8 mouse cellular contexts compared by ENCODE assay signal in genomic region chr12:81631661-81632401, GRCm38 (mm10). TPM values are rescaled to one million over a fixed set of nuclear protein-coding genes. Genes with fewer than 3 reads are reported as not detected.
A peak's percentile ranks its signal among the peaks of the same experiment; 100 is the strongest.
DNase-seq lines count a peak whose midpoint lies in the region; ATAC-seq and TF ChIP-seq lines count a peak whose summit lies in the region.

No protein-coding gene starts in this region.

- peaks cover 25% of the 10 kb centered on the region for H3K4me1 ChIP-seq in forebrain, embryonic 15.5 days
- H3K4me1 ChIP-seq in lung, postnatal 0 days (ENCODE audit: insufficient read depth, low read depth, low read length): no peaks in the 10 kb centered on the region; the same call in 1 of the 2 replicates

- peak; percentile 15 to 29 for DNase-seq in layer of hippocampus, adult 18-20 months (ENCODE audit: low spot score in 2 of 2)
- no peak for DNase-seq in layer of hippocampus, adult 9-10 months (ENCODE audit: low spot score)
- DNase-seq in brain, adult 2 months (ENCODE audit: low read depth, low spot score): peak; percentile 59
- peak; percentile 33 for DNase-seq in kidney, postnatal 10 days
- no peak for DNase-seq in lung, postnatal 0 days (ENCODE audit: low spot score)
- DNase-seq in right cerebral cortex, postnatal 36 days (ENCODE audit: low spot score in 2 of 2): peak; percentile 27 to 28

- peak overlapping the region; percentile 80 for H3K4me2 ChIP-seq in forebrain, embryonic 15.5 days (replicated peaks)
- peak overlapping the region; percentile 84 for H3K4me2 ChIP-seq in lung, postnatal 0 days (replicated peaks; ENCODE audit: low read depth, low read length)

- H3K27ac ChIP-seq in forebrain, embryonic 15.5 days (replicated peaks): peak overlapping the region; percentile 96
- peak overlapping the region; percentile 63 for H3K27ac ChIP-seq in lung, postnatal 0 days (ENCODE audit: low read length)

- TF ChIP-seq CTCF in lung, postnatal 0 days (IDR thresholded peaks at IDR 0.05): no peak

- peak overlapping the region; percentile 72 for H3K4me3 ChIP-seq in forebrain, embryonic 15.5 days
- peak overlapping the region; percentile 55 for H3K4me3 ChIP-seq in lung, postnatal 0 days (ENCODE audit: low read depth, low read length)

- TF ChIP-seq EP300 in lung, postnatal 0 days (IDR thresholded peaks at IDR 0.05): no peak

- no peaks in the 10 kb centered on the region for H3K9me3 ChIP-seq in forebrain, embryonic 15.5 days
- H3K9me3 ChIP-seq in lung, postnatal 0 days (ENCODE audit: low read length): no peaks in the 10 kb centered on the region

- 2% methylated on average over 30 of the region's 31 CpGs for WGBS in forebrain, embryonic 15.5 days
- WGBS in lung, postnatal 0 days: 1% methylated on average over 30 of the region's 31 CpGs

- peak overlapping the region; percentile 80 for H3K9ac ChIP-seq in forebrain, embryonic 15.5 days (replicated peaks)
- peak overlapping the region; percentile 34 for H3K9ac ChIP-seq in lung, postnatal 0 days (replicated peaks; ENCODE audit: low read depth)

- H3K36me3 ChIP-seq in forebrain, embryonic 15.5 days: no peaks in the 10 kb centered on the region
- no peaks in the 10 kb centered on the region for H3K36me3 ChIP-seq in lung, postnatal 0 days (ENCODE audit: insufficient read depth, low read length)

- H3K27me3 ChIP-seq in forebrain, embryonic 15.5 days: no peaks in the 10 kb centered on the region
- H3K27me3 ChIP-seq in lung, postnatal 0 days (replicated peaks; ENCODE audit: insufficient read depth, low read length): peaks cover 29% of the 10 kb centered on the region

- ATAC-seq in forebrain, embryonic 15.5 days (replicated peaks): peak; percentile 44
- ATAC-seq in lung, postnatal 0 days: peak; percentile 26
- no peak for ATAC-seq in megakaryocyte-erythroid progenitor cell, adult 5-6 weeks (replicated peaks; ENCODE audit: low FRiP score, low TSS enrichment, poor library complexity, severe bottlenecking)

RNA-seq across cellular contexts. Expression of gene Ttc9, which starts 0.8 kb away (rescaled TPM):
- total RNA-seq in layer of hippocampus, adult 18-20 months (2021): 10 to 100 TPM; 38.8 to 44.5 TPM
- polyA plus RNA-seq in forebrain, embryonic 15.5 days (2015; fragmentation: Nextera tagmentation; extraction: Ambion mirVana): 17.5 and 18.7 TPM in 2 replicates
- 13.0 and 17.7 TPM in 2 replicates for polyA plus RNA-seq in lung, postnatal 0 days (2015; fragmentation: Nextera tagmentation; extraction: Ambion mirVana)
- total RNA-seq in megakaryocyte-erythroid progenitor cell, adult 5-6 weeks (2014; fragmentation: Nextera tagmentation): not detected in 2 replicates
- total RNA-seq in megakaryocyte-erythroid progenitor cell, adult 5-6 weeks (2017): not detected in 2 replicates

RNA-seq across cellular contexts. Expression of gene Med6, which starts 37.0 kb away (rescaled TPM):
- 10 to 100 TPM; 29.5 to 31.7 TPM for total RNA-seq in layer of hippocampus, adult 18-20 months (2021)
- 51.4 and 54.8 TPM in 2 replicates for polyA plus RNA-seq in forebrain, embryonic 15.5 days (2015; fragmentation: Nextera tagmentation; extraction: Ambion mirVana)
- 40.4 and 42.7 TPM in 2 replicates for polyA plus RNA-seq in lung, postnatal 0 days (2015; fragmentation: Nextera tagmentation; extraction: Ambion mirVana)
- total RNA-seq in megakaryocyte-erythroid progenitor cell, adult 5-6 weeks (2014; fragmentation: Nextera tagmentation): 37.6 and 44.1 TPM in 2 replicates
- 80.8 and 91.1 TPM in 2 replicates for total RNA-seq in megakaryocyte-erythroid progenitor cell, adult 5-6 weeks (2017)

Comparison
In these comparisons a context has a peak if more than half of its experiments do, and no peak if none do; other contexts are left out.
1. DNase-seq: peak in layer of hippocampus, adult 18-20 months (2 of 2), brain, adult 2 months (single experiment), kidney, postnatal 10 days (single experiment) and right cerebral cortex, postnatal 36 days (2 of 2); none in layer of hippocampus, adult 9-10 months (single experiment) and lung, postnatal 0 days (single experiment).
2. RNA of gene Ttc9, which starts 0.8 kb away (total RNA-seq): 38.8 to 44.5 TPM in layer of hippocampus, adult 18-20 months; not detected in megakaryocyte-erythroid progenitor cell, adult 5-6 weeks; every median in the first group is over 10 times any median in the second.